Mouse (Mus musculus) bone marrow, adult 2 months (tissue): ENCODE data around the gene Traip. TPM values are rescaled to one million over a fixed set of nuclear protein-coding genes. Genes with fewer than 3 reads are reported as not detected.

Experiments used
- H3K27ac ChIP-seq: fragments of 200-500 bp; 2 replicates; pipeline ENCODE4 v1.5.1; 2012; ENCODE audit warnings: low read depth, mild to moderate bottlenecking, control low read depth, inconsistent platforms, low read length; ENCODE audit not compliant: control insufficient read depth, poor library complexity, insufficient read depth
- H3K4me1 ChIP-seq: fragments of 200-500 bp; 2 replicates; pipeline ENCODE4 v1.6.1; 2011; ENCODE audit warnings: low read length; ENCODE audit not compliant: control insufficient read depth, insufficient read depth
- H3K4me3 ChIP-seq: fragments of 200-500 bp; replicated peaks from 2 replicates; pipeline ENCODE3; 2011; ENCODE audit warnings: mild to moderate bottlenecking, low read depth, low read length, control low read depth; ENCODE audit not compliant: control insufficient read depth
- CTCF ChIP-seq: fragments of 200-500 bp; IDR thresholded peaks from 2 replicates; pipeline ENCODE4 v1.5.1; 2011; ENCODE audit warnings: low read length, control low read depth; ENCODE audit not compliant: control insufficient read depth, insufficient read depth
- POLR2A ChIP-seq: fragments of 200-500 bp; IDR thresholded peaks from 2 replicates; pipeline ENCODE4 v1.6.1; 2011; ENCODE audit warnings: low read depth, mild to moderate bottlenecking, control low read depth, low read length, borderline replicate concordance; ENCODE audit not compliant: control insufficient read depth
- WGBS: fragments of 180-500 bp; shearing (Covaris S2); methylation state at CpG from one replicate; pipeline ENCODE4 v1.1.7; 2018; 5-methylcytosine and 5-hydroxymethylcytosine counted together
- polyA plus RNA-seq: library from polyadenylated mRNA; stranded (reverse); fragments of >200 nt; gene quantifications from 2 replicates; pipeline ENCODE4 v1.2.4, GENCODE M21; 2011; ENCODE audit warnings: low replicate concordance; ENCODE audit not compliant: missing spikeins, insufficient read depth, insufficient read length

Gene Traip
- polyA plus RNA-seq, 1 experiment = 27.0 TPM

- Histone ChIP-seq H3K27ac (no peak overlapping the region), H3K4me3 (no peak overlapping the region), H3K4me1 (no peaks in the 10 kb centered on the region; the same call in 1 of the 2 replicates)
- WGBS = 67% methylated on average over 9 of the region's 9 CpGs
- TF ChIP-seq POLR2A (no peak), CTCF (no peak)
Observed at GRCm38 (mm10) chr9:107926920-107927420, 23.0 kb upstream of the Traip start.

GRCm38 (mm10) chr9:107927749-107928148 is 22.2 kb upstream of the Traip start:
- Histone ChIP-seq H3K4me1 (no peaks in the 10 kb centered on the region), H3K4me3 (no peak overlapping the region), H3K27ac (no peak overlapping the region)
- TF ChIP-seq POLR2A (no peak), CTCF (no peak)
- 89% methylated on average over 5 of the region's 5 CpGs for WGBS

DNA sequence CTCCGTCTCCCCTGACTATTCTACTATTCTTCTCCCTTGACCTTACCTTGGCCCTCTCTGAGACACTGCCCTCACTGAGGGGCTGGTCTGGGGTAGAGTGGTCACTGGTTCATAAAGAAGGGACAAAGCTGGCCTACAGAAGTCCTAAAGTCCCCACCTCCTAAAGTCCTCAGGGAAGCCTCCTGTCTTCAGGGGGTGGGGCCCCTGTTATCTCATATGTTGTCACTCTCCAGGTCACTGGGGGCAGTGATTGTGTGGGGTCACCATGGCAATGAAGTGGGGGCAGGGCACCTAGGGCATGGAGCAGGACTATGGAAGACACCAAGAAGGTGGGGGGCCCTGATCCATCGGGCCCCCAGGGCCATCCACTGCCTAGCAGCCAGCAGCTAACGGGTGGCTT is 21.8 kb upstream of the Traip start, which contains the start of gene Actl11:
Gene Actl11, plus strand, starts transcription at position 301 of the 400 bp plus-strand sequence.
- no peak for TF ChIP-seq POLR2A
- no peak for TF ChIP-seq CTCF
- 68% methylated on average over 3 of the region's 3 CpGs for WGBS
- Histone ChIP-seq H3K27ac (no peak within 1 kb of the TSS), H3K4me3 (no peak within 1 kb of the TSS), H3K4me1 (no peaks in the 10 kb centered on the region)

- H3K4me3 ChIP-seq = no peak overlapping the region
- H3K4me1 ChIP-seq = no peaks in the 10 kb centered on the region
- WGBS = 83% methylated on average over 4 of the region's 4 CpGs
- TF ChIP-seq CTCF = no peak
- no peak for TF ChIP-seq POLR2A
- no peak overlapping the region for H3K27ac ChIP-seq
Observed at GRCm38 (mm10) chr9:107932221-107932620, 17.7 kb upstream of the Traip start.

GRCm38 (mm10) chr9:107934146-107934545 is 15.8 kb upstream of the Traip start:
- no peak for TF ChIP-seq POLR2A
- TF ChIP-seq CTCF = no peak
- Histone ChIP-seq H3K4me1 (no peaks in the 10 kb centered on the region), H3K27ac (no peak overlapping the region), H3K4me3 (no peak overlapping the region)
- 78% methylated on average over 11 of the region's 11 CpGs for WGBS

- Histone ChIP-seq H3K4me3 (no peak within 1 kb of the TSS), H3K4me1 (no peaks in the 10 kb centered on the region), H3K27ac (no peak within 1 kb of the TSS)
- WGBS = 46% methylated on average over 3 of the region's 3 CpGs
- TF ChIP-seq POLR2A = no peak
- no peak for TF ChIP-seq CTCF
Observed at GRCm38 (mm10) chr9:107935374-107935773, 14.6 kb upstream of the Traip start, which contains the start of gene Camkv. Gene Camkv (plus strand): TSS chr9:107935674.

DNA sequence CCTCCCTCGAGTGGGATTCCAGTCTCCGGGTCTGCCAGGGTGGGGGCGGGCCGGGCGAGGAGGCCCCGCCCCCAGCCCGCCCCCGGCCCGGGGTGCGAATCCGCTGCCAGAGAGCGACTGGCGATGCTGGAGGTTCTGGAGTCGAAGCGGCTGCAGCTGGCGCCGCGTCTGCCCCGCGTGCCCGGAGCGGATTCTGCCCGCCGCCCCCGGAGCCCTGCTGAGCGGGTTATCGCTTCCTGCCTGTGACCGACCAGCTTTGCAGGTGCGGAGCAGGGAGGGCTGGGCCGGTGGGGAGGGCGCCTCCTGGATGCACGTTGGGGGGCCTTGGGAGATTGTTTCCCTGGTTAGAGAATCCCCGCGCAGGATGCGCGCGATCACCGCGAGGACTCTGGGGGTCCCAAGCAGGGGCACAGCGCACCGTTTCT is 14.1 kb upstream of the Traip start:
- H3K4me3 ChIP-seq = no peak overlapping the region
- TF ChIP-seq POLR2A (no peak), CTCF (no peak)
- H3K4me1 ChIP-seq = no peaks in the 10 kb centered on the region
- WGBS = under 1% methylated on average over 41 of the region's 41 CpGs
- H3K27ac ChIP-seq = no peak overlapping the region

- TF ChIP-seq CTCF (no peak), POLR2A (no peak)
- Histone ChIP-seq H3K27ac (no peak overlapping the region), H3K4me3 (no peak overlapping the region), H3K4me1 (no peaks in the 10 kb centered on the region)
- 16% methylated on average over 29 of the region's 29 CpGs for WGBS
Observed at GRCm38 (mm10) chr9:107936215-107936822, 13.6 kb upstream of the Traip start.

GRCm38 (mm10) chr9:107936831-107937230 is 13.1 kb upstream of the Traip start:
- H3K4me3 ChIP-seq = no peak overlapping the region
- TF ChIP-seq CTCF (no peak), POLR2A (no peak)
- H3K4me1 ChIP-seq = no peaks in the 10 kb centered on the region
- WGBS = 66% methylated on average over 3 of the region's 3 CpGs
- H3K27ac ChIP-seq = no peak overlapping the region
